Comparison of ENCODE assay signal across 8 mouse cellular contexts in the genomic region with DNA sequence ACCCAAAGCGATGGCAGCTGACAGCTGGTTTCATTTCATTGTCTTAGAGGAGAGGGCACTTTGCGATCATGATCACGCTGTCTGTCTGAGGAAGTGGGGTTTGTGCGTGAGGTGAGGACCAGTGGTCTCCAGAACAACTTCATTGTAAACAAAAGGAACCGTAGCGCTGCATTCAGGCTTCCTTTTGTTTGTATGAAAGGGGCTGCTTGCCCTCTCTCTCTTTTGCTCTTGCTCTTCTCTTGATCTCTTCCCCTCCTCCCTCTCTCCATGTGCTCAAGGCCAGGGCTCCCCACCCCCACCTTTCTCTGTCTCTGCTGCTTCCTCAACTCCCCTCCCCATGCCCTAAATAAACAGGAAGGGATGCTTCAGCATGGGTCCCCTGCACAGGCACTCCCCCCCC. TPM values are rescaled to one million over a fixed set of nuclear protein-coding genes. Genes with fewer than 3 reads are reported as not detected.
DNase-seq lines count a peak whose midpoint lies in the region; ATAC-seq and TF ChIP-seq lines count a peak whose summit lies in the region.

No protein-coding gene starts in this region.

- H3K4me3 ChIP-seq in heart, embryonic 15.5 days = 0 out of 2 replicates have a peak overlapping the region, but pooled peaks have one; percentile 15
- no peak overlapping the region for H3K4me3 ChIP-seq in embryonic facial prominence, embryonic 14.5 days (ENCODE audit: low read depth, low read length)
- no peak overlapping the region for H3K4me3 ChIP-seq in liver, embryonic 15.5 days (replicated peaks)
- H3K4me3 ChIP-seq in stomach, embryonic 16.5 days (replicated peaks; ENCODE audit: low read length) = no peak overlapping the region
- no peak overlapping the region for H3K4me3 ChIP-seq in layer of hippocampus, adult 2 months

- WGBS in heart, embryonic 15.5 days = 24% methylated on average over 6 of the region's 6 CpGs
- 19% methylated on average over 6 of the region's 6 CpGs for WGBS in embryonic facial prominence, embryonic 14.5 days
- WGBS in liver, embryonic 15.5 days (ENCODE audit: insufficient replicate concordance) = 8% methylated on average over 6 of the region's 6 CpGs
- WGBS in stomach, embryonic 16.5 days = 25% methylated on average over 6 of the region's 6 CpGs

- no peak overlapping the region for H3K9ac ChIP-seq in heart, embryonic 15.5 days
- H3K9ac ChIP-seq in embryonic facial prominence, embryonic 14.5 days (ENCODE audit: low read depth, low read length) = no peak overlapping the region
- H3K9ac ChIP-seq in liver, embryonic 15.5 days = no peak overlapping the region
- no peak overlapping the region for H3K9ac ChIP-seq in stomach, embryonic 16.5 days (ENCODE audit: low read length)

- H3K4me2 ChIP-seq in heart, embryonic 15.5 days = peak overlapping the region; percentile 65
- H3K4me2 ChIP-seq in embryonic facial prominence, embryonic 14.5 days (ENCODE audit: low read depth, low read length) = peak overlapping the region; percentile 48
- peak overlapping the region; percentile 42 for H3K4me2 ChIP-seq in liver, embryonic 15.5 days
- H3K4me2 ChIP-seq in stomach, embryonic 16.5 days (ENCODE audit: low read depth, low read length) = peak overlapping the region; percentile 51; the same call in 1 of the 2 replicates

- H3K4me1 ChIP-seq in heart, embryonic 15.5 days (replicated peaks) = peaks cover 28% of the 10 kb centered on the region
- peaks cover 3% of the 10 kb centered on the region; the same call in 1 of the 2 replicates for H3K4me1 ChIP-seq in embryonic facial prominence, embryonic 14.5 days (ENCODE audit: control insufficient read depth, insufficient read depth, low read length)
- peaks cover 9% of the 10 kb centered on the region for H3K4me1 ChIP-seq in liver, embryonic 15.5 days (replicated peaks)
- peaks cover 10% of the 10 kb centered on the region for H3K4me1 ChIP-seq in stomach, embryonic 16.5 days (ENCODE audit: control insufficient read depth, insufficient read depth, low read length)

- no peak for TF ChIP-seq CTCF in layer of hippocampus, adult 2 months (conservative IDR thresholded peaks at IDR 0.05)

- no peak overlapping the region for H3K27ac ChIP-seq in heart, embryonic 15.5 days
- no peak overlapping the region for H3K27ac ChIP-seq in embryonic facial prominence, embryonic 14.5 days (replicated peaks; ENCODE audit: low read depth, low read length)
- H3K27ac ChIP-seq in liver, embryonic 15.5 days (replicated peaks) = no peak overlapping the region
- no peak overlapping the region for H3K27ac ChIP-seq in stomach, embryonic 16.5 days (ENCODE audit: low read length)
- no peak overlapping the region for H3K27ac ChIP-seq in layer of hippocampus, adult 2 months

- ATAC-seq in heart, embryonic 15.5 days (replicated peaks; ENCODE audit: insufficient number of reproducible peaks, insufficient read depth, low FRiP score, low read depth) = no peak
- ATAC-seq in embryonic facial prominence, embryonic 14.5 days (ENCODE audit: low read depth) = no peak
- no peak for ATAC-seq in liver, embryonic 15.5 days (ENCODE audit: insufficient read depth)
- no peak for ATAC-seq in stomach, embryonic 16.5 days (ENCODE audit: insufficient read depth, low FRiP score)

- DNase-seq in heart, adult 9 months (ENCODE audit: low spot score in 2 of 2) = no peak
- peak; percentile 12 for DNase-seq in embryonic facial prominence, embryonic 14.5 days (ENCODE audit: low spot score)
- no peak for DNase-seq in layer of hippocampus, adult 2 months (ENCODE audit: low spot score in 2 of 2)
- DNase-seq in kidney, postnatal 4 days = no peak
- DNase-seq in kidney, adult 8-10 months = no peak

- H3K27me3 ChIP-seq in heart, embryonic 15.5 days = no peaks in the 10 kb centered on the region
- H3K27me3 ChIP-seq in embryonic facial prominence, embryonic 14.5 days (replicated peaks; ENCODE audit: control insufficient read depth, insufficient read depth, low read length) = no peaks in the 10 kb centered on the region
- H3K27me3 ChIP-seq in liver, embryonic 15.5 days = no peaks in the 10 kb centered on the region
- no peaks in the 10 kb centered on the region for H3K27me3 ChIP-seq in stomach, embryonic 16.5 days (ENCODE audit: control insufficient read depth, insufficient read depth, low read length)

- H3K9me3 ChIP-seq in heart, embryonic 15.5 days (replicated peaks) = no peaks in the 10 kb centered on the region
- H3K9me3 ChIP-seq in embryonic facial prominence, embryonic 14.5 days (ENCODE audit: control insufficient read depth, low read length) = no peaks in the 10 kb centered on the region
- no peaks in the 10 kb centered on the region for H3K9me3 ChIP-seq in liver, embryonic 15.5 days (replicated peaks)
- no peaks in the 10 kb centered on the region for H3K9me3 ChIP-seq in stomach, embryonic 16.5 days (replicated peaks; ENCODE audit: control insufficient read depth, low read length)

- no peaks in the 10 kb centered on the region for H3K36me3 ChIP-seq in heart, embryonic 15.5 days
- no peaks in the 10 kb centered on the region for H3K36me3 ChIP-seq in embryonic facial prominence, embryonic 14.5 days (ENCODE audit: control insufficient read depth, insufficient read depth, low read length)
- no peaks in the 10 kb centered on the region for H3K36me3 ChIP-seq in liver, embryonic 15.5 days (replicated peaks)
- no peaks in the 10 kb centered on the region for H3K36me3 ChIP-seq in stomach, embryonic 16.5 days (ENCODE audit: control insufficient read depth, insufficient read depth, low read length)

RNA-seq across cellular contexts. Expression of a gene that starts 51.0 kb away (rescaled TPM):
- 110 TPM in 2 replicates for polyA plus RNA-seq in heart, embryonic 15.5 days (2015; fragmentation: Nextera tagmentation; extraction: Ambion mirVana)
- 234 and 242 TPM in 2 replicates for polyA plus RNA-seq in embryonic facial prominence, embryonic 14.5 days (2014; fragmentation: Nextera tagmentation; extraction: Ambion mirVana)
- 69.6 and 83.5 TPM in 2 replicates for polyA plus RNA-seq in liver, embryonic 15.5 days (2015; fragmentation: Nextera tagmentation; extraction: Ambion mirVana)
- 154 and 180 TPM in 2 replicates for polyA plus RNA-seq in stomach, embryonic 16.5 days (2015; fragmentation: Nextera tagmentation; extraction: Ambion mirVana)
- total RNA-seq in layer of hippocampus, adult 2 months (2021) = 100 to 1,000 TPM; 157 to 162 TPM
